1 mouse cellular context compared by ENCODE assay signal in genomic region chr16:4586531-4587123, GRCm38 (mm10).
A peak's percentile ranks its signal among the peaks of the same experiment; 100 is the strongest.
TF ChIP-seq lines count a peak whose summit lies in the region.

No protein-coding gene starts in this region.

TF ChIP-seq in CH12.LX, 34 proteins besides CTCF, POLR2A, EP300 and RAD21:
- TF ChIP-seq SIN3A (IDR thresholded peaks at IDR 0.05; ENCODE audit: low read length) (peak; percentile 83), IRF4 (IDR thresholded peaks at IDR 0.05; ENCODE audit: low read depth, low read length) (peak; percentile 73; the same call in 1 of the 2 replicates), CHD2 (IDR thresholded peaks at IDR 0.05; ENCODE audit: low read length) (peak; percentile 66), ZNF384 (IDR thresholded peaks at IDR 0.05; ENCODE audit: low read depth, low read length) (no peak), ELF1 (IDR thresholded peaks at IDR 0.05; ENCODE audit: low read depth, low read length) (peak; percentile 96), NRF1 (IDR thresholded peaks at IDR 0.05; ENCODE audit: low read depth, low read length) (no peak), ZKSCAN1 (IDR thresholded peaks at IDR 0.05; ENCODE audit: borderline replicate concordance, low read depth, low read length) (no peak), RCOR1 (conservative IDR thresholded peaks at IDR 0.05; ENCODE audit: low read depth, low read length) (0 out of 2 replicates have a peak, but pooled peaks have one; percentile 24), JUND (conservative IDR thresholded peaks at IDR 0.05; ENCODE audit: low read depth, low read length) (no peak), MAFK (IDR thresholded peaks at IDR 0.05; ENCODE audit: insufficient replicate concordance, low read length) (no peak), USF2 (conservative IDR thresholded peaks at IDR 0.05; ENCODE audit: low read depth, low read length) (no peak), NELFE (IDR thresholded peaks at IDR 0.05; ENCODE audit: low read depth, low read length) (peak; percentile 54), USF1 (IDR thresholded peaks at IDR 0.05; ENCODE audit: low read depth, low read length) (no peak; the same call in 1 of the 2 replicates), HCFC1 (IDR thresholded peaks at IDR 0.05; ENCODE audit: low read depth, low read length) (peak; percentile 59), SMC3 (IDR thresholded peaks at IDR 0.05; ENCODE audit: low read depth, low read length) (no peak), MAZ (IDR thresholded peaks at IDR 0.05; ENCODE audit: low read depth, low read length) (peak; percentile 94), JUN (IDR thresholded peaks at IDR 0.05; ENCODE audit: insufficient read depth, low read depth, low read length) (no peak), KAT2A (IDR thresholded peaks at IDR 0.05; ENCODE audit: insufficient replicate concordance, low read length) (0 out of 2 replicates have a peak, but pooled peaks have one; percentile 42), UBTF (IDR thresholded peaks at IDR 0.05; ENCODE audit: low read depth, low read length) (peak; percentile 81; the same call in 1 of the 2 replicates), ETS1 (conservative IDR thresholded peaks at IDR 0.05; ENCODE audit: low read depth, low read length) (peak; percentile 80), BHLHE40 (IDR thresholded peaks at IDR 0.05; ENCODE audit: low read depth, low read length) (peak; percentile 97), MXI1 (IDR thresholded peaks at IDR 0.05; ENCODE audit: low read depth, low read length) (peak; percentile 69), PAX5 (IDR thresholded peaks at IDR 0.05; ENCODE audit: low read length) (no peak), TCF12 (IDR thresholded peaks at IDR 0.05; ENCODE audit: low read depth, low read length) (peak; percentile 77), ZMIZ1 (IDR thresholded peaks at IDR 0.05; ENCODE audit: low read depth, low read length) (peak; percentile 73), CHD1 (IDR thresholded peaks at IDR 0.05; ENCODE audit: low read depth, low read length) (no peak), MAX (IDR thresholded peaks at IDR 0.05; ENCODE audit: low read length) (no peak; the same call in 1 of the 2 replicates), E2F4 (IDR thresholded peaks at IDR 0.05; ENCODE audit: insufficient replicate concordance, low read depth, low read length) (peak; percentile 96), POLR2AphosphoS2 (IDR thresholded peaks at IDR 0.05; ENCODE audit: low read depth, low read length) (peak; percentile 25; the same call in 1 of the 2 replicates), GABPA (IDR thresholded peaks at IDR 0.05; ENCODE audit: insufficient replicate concordance, low read depth, low read length) (no peak), MEF2A (IDR thresholded peaks at IDR 0.05; ENCODE audit: borderline replicate concordance, low read depth, low read length) (peak; percentile 87), ZC3H11A (IDR thresholded peaks at IDR 0.05; ENCODE audit: low read depth, low read length) (no peak), TBP (conservative IDR thresholded peaks at IDR 0.05; ENCODE audit: low read depth, low read length) (0 out of 2 replicates have a peak, but pooled peaks have one; percentile 32), MYC (IDR thresholded peaks at IDR 0.05; ENCODE audit: low read depth, low read length) (no peak; the same call in 1 of the 2 replicates)
